Comparison of ENCODE assay signal across 8 mouse cellular contexts in genomic region chr16:21339061-21339459, GRCm38 (mm10).
DNase-seq lines count a peak whose midpoint lies in the region; ATAC-seq lines count a peak whose summit lies in the region.

No protein-coding gene starts in this region.

- no peaks in the 10 kb centered on the region for H3K36me3 ChIP-seq in hindbrain, embryonic 16.5 days (ENCODE audit: control insufficient read depth, insufficient read depth, low read length)
- H3K36me3 ChIP-seq in midbrain, embryonic 10.5 days, result no peaks in the 10 kb centered on the region

- peaks cover 16% of the 10 kb centered on the region for H3K4me1 ChIP-seq in hindbrain, embryonic 16.5 days (ENCODE audit: control insufficient read depth, insufficient read depth, low read depth, low read length)
- peaks cover 18% of the 10 kb centered on the region for H3K4me1 ChIP-seq in midbrain, embryonic 10.5 days

- H3K9ac ChIP-seq in hindbrain, embryonic 16.5 days (ENCODE audit: low read depth, low read length), result no peak overlapping the region

- H3K27me3 ChIP-seq in hindbrain, embryonic 16.5 days (replicated peaks; ENCODE audit: control insufficient read depth, insufficient read depth, low read length), result no peaks in the 10 kb centered on the region; the same call in 1 of the 2 replicates
- H3K27me3 ChIP-seq in midbrain, embryonic 10.5 days (ENCODE audit: low read depth, poor library complexity, severe bottlenecking), result peaks cover 51% of the 10 kb centered on the region; the same call in 1 of the 2 replicates

- DNase-seq in heart, adult 18-20 months, result peak; percentile 60 to 61
- DNase-seq in heart, postnatal 25 days (ENCODE audit: low spot score), result no peak
- peak; percentile 83 for DNase-seq in fibroblast of lung, adult 2 months (ENCODE audit: low read depth)
- DNase-seq in midbrain, embryonic 10.5 days (ENCODE audit: low spot score), result no peak
- DNase-seq in Muller cell, postnatal 12 days (ENCODE audit: inconsistent ontology term), result no peak
- no peak for DNase-seq in gastrocnemius, postnatal 25 days
- no peak for DNase-seq in gastrocnemius, adult 18-20 months (ENCODE audit: low spot score)

- H3K4me3 ChIP-seq in hindbrain, embryonic 16.5 days (ENCODE audit: low read length), result no peak overlapping the region
- no peak overlapping the region for H3K4me3 ChIP-seq in midbrain, embryonic 10.5 days

- WGBS in hindbrain, embryonic 16.5 days, result 51% methylated on average over 6 of the region's 6 CpGs
- WGBS in midbrain, embryonic 10.5 days, result 87% methylated on average over 6 of the region's 6 CpGs

- ATAC-seq in hindbrain, embryonic 16.5 days, result peak; percentile 28

- intact Hi-C loops in heart, postnatal 25 days (cut with DNase I), result no loop called here

- H3K27ac ChIP-seq in hindbrain, embryonic 16.5 days (ENCODE audit: low read depth, low read length), result peak overlapping the region; percentile 89
- peak overlapping the region; percentile 81 for H3K27ac ChIP-seq in midbrain, embryonic 10.5 days (replicated peaks)

- H3K9me3 ChIP-seq in hindbrain, embryonic 16.5 days (ENCODE audit: control insufficient read depth, low read length), result no peaks in the 10 kb centered on the region
- no peaks in the 10 kb centered on the region for H3K9me3 ChIP-seq in midbrain, embryonic 10.5 days (replicated peaks)

- no peak overlapping the region for H3K4me2 ChIP-seq in hindbrain, embryonic 16.5 days (ENCODE audit: low read length)

Comparison
In these comparisons a context has a peak if more than half of its experiments do, and no peak if none do; other contexts are left out.
1. DNase-seq: peak in heart, adult 18-20 months (2 of 2) and fibroblast of lung, adult 2 months (single experiment); none in heart, postnatal 25 days (single experiment), midbrain, embryonic 10.5 days (single experiment), Muller cell, postnatal 12 days (single experiment), gastrocnemius, postnatal 25 days (single experiment) and gastrocnemius, adult 18-20 months (single experiment).